Mouse (Mus musculus) liver, adult 2 months (tissue): ENCODE results near the gene Ulk4.

Experiments
- CTCF ChIP-seq: fragments of 200-500 bp; IDR thresholded peaks from 2 replicates; pipeline ENCODE4 v1.5.1; 2011; ENCODE audit warnings: low read depth, low read length, control low read depth
- POLR2A ChIP-seq: fragments of 200-500 bp; IDR thresholded peaks from 2 replicates; pipeline ENCODE4 v1.6.1; 2011; ENCODE audit warnings: low read length, control low read depth; ENCODE audit not compliant: insufficient read depth; ENCODE audit errors: extremely low read depth

GRCm38 (mm10) chr9:121091016-121091735, 185.8 kb downstream of the Ulk4 start:
- TF ChIP-seq CTCF (no peak), POLR2A (no peak)
